Mouse (Mus musculus) C2C12 (cell line): ENCODE results near the gene Gadl1. TPM values are rescaled to one million over a fixed set of nuclear protein-coding genes. Genes with fewer than 3 reads are reported as not detected.
"Not testable (repeated sequence)": the region's sequence is repeated elsewhere in the genome, so short reads cannot be mapped to it uniquely, and the experiment has no call there.

Experiments
- H3K27me3 ChIP-seq: one replicate; pipeline ENCODE4 v1.6.1; 2011; ENCODE audit not compliant: control insufficient read depth, insufficient read depth, insufficient read length
- H3K36me3 ChIP-seq: one replicate; pipeline ENCODE4 v1.6.1; 2011; ENCODE audit not compliant: control insufficient read depth, insufficient read depth
- H3K4me3 ChIP-seq: one replicate; pipeline ENCODE4 v1.5.1; 2011; ENCODE audit warnings: mild to moderate bottlenecking, control low read depth; ENCODE audit not compliant: poor library complexity, insufficient read depth, severe bottlenecking
- H3K79me2 ChIP-seq: one replicate; pipeline ENCODE4 v1.6.1; 2011; ENCODE audit not compliant: control insufficient read depth, insufficient read depth
- H3K79me3 ChIP-seq: one replicate; pipeline ENCODE4 v1.6.1; 2011; ENCODE audit warnings: low read depth, control low read depth
- H3ac ChIP-seq: one replicate; pipeline ENCODE3; 2011; ENCODE audit warnings: low read depth; ENCODE audit not compliant: control insufficient read depth, insufficient read length
- CEBPB ChIP-seq: IDR thresholded peaks from one replicate; pipeline ENCODE4 v1.6.1; 2011; ENCODE audit warnings: low read depth, mild to moderate bottlenecking, control low read depth, moderate library complexity
- CTCF ChIP-seq: IDR thresholded peaks from one replicate; pipeline ENCODE4 v1.5.1; 2011; ENCODE audit not compliant: control insufficient read depth, insufficient read depth, insufficient read length
- FOSL1 ChIP-seq: IDR thresholded peaks from one replicate; pipeline ENCODE4 v1.8.0; 2011; ENCODE audit warnings: mild to moderate bottlenecking, low read length; ENCODE audit not compliant: poor library complexity, insufficient read depth, severe bottlenecking
- MAX ChIP-seq: IDR thresholded peaks from one replicate; pipeline ENCODE4 v1.6.1; 2011; ENCODE audit warnings: mild to moderate bottlenecking, control low read depth
- MYOD1 ChIP-seq: IDR thresholded peaks from one replicate; pipeline ENCODE4 v1.6.1; 2011; ENCODE audit warnings: low read depth; ENCODE audit not compliant: control insufficient read depth, insufficient read length
- MYOG ChIP-seq: IDR thresholded peaks from one replicate; pipeline ENCODE4 v1.6.1; 2011; ENCODE audit not compliant: control insufficient read depth, insufficient read length; ENCODE audit errors: extremely low read depth
- USF1 ChIP-seq: IDR thresholded peaks from one replicate; pipeline ENCODE4 v1.6.1; 2011; ENCODE audit warnings: low read depth, mild to moderate bottlenecking, control low read depth, moderate library complexity
- polyA plus RNA-seq: library from polyadenylated mRNA; unstranded; fragments of >200 nt; fragmentation: generic; extraction: Trizol; gene quantifications from one replicate; pipeline ENCODE4 v1.2.1, GENCODE M21; 2012; ENCODE audit warnings: missing spikeins

Gadl1 gene
- polyA plus RNA-seq, 1 experiment = 0.89 TPM

- Histone ChIP-seq H3K36me3 (no peaks in the 10 kb centered on the region), H3ac (no peak overlapping the region), H3K4me3 (no peak overlapping the region), H3K79me3 (no peaks in the 10 kb centered on the region), H3K27me3 (no peaks in the 10 kb centered on the region), H3K79me2 (no peaks in the 10 kb centered on the region)
- no peak for TF ChIP-seq MAX
- no peak for TF ChIP-seq CTCF
- TF ChIP-seq MYOG = no peak
- TF ChIP-seq USF1 = no peak
- no peak for TF ChIP-seq FOSL1
- no peak for TF ChIP-seq CEBPB
- TF ChIP-seq MYOD1 = no peak
Measured at GRCm38 (mm10) chr9:116029076-116029475, 119.8 kb downstream of the Gadl1 start.

GRCm38 (mm10) chr9:116032711-116033110, 123.5 kb downstream of the Gadl1 start:
- H3ac ChIP-seq = no peak overlapping the region

GRCm38 (mm10) chr9:116038275-116038674, 129.0 kb downstream of the Gadl1 start:
- no peaks in the 10 kb centered on the region for H3K27me3 ChIP-seq
- no peak overlapping the region for H3K4me3 ChIP-seq
- H3ac ChIP-seq = no peak overlapping the region
- TF ChIP-seq MYOD1 (no peak), MYOG (no peak), MAX (no peak), CTCF (no peak)
- no peaks in the 10 kb centered on the region for H3K79me3 ChIP-seq
- H3K79me2 ChIP-seq = no peaks in the 10 kb centered on the region
- H3K36me3 ChIP-seq = no peaks in the 10 kb centered on the region

More at GRCm38 (mm10) chr9:116032711-116033110, 123.5 kb downstream of the Gadl1 start:
- Histone ChIP-seq H3K79me3 (no peaks in the 10 kb centered on the region), H3K79me2 (no peaks in the 10 kb centered on the region), H3K36me3 (no peaks in the 10 kb centered on the region), H3K4me3 (no peak overlapping the region), H3K27me3 (no peaks in the 10 kb centered on the region)
- TF ChIP-seq MYOG = no peak

GRCm38 (mm10) chr9:116039981-116040380, 130.7 kb downstream of the Gadl1 start:
- H3K27me3 ChIP-seq = no peaks in the 10 kb centered on the region
- H3ac ChIP-seq = no peak overlapping the region
- TF ChIP-seq CTCF (no peak), USF1 (no peak), MYOG (no peak), MYOD1 (no peak), FOSL1 (no peak), MAX (no peak), CEBPB (no peak)
- H3K4me3 ChIP-seq = no peak overlapping the region
- no peaks in the 10 kb centered on the region for H3K36me3 ChIP-seq
- H3K79me3 ChIP-seq = no peaks in the 10 kb centered on the region
- no peaks in the 10 kb centered on the region for H3K79me2 ChIP-seq

GRCm38 (mm10) chr9:116040852-116041251, 131.6 kb downstream of the Gadl1 start:
- H3K27me3 ChIP-seq, H3K79me3 ChIP-seq, H3ac ChIP-seq, H3K4me3 ChIP-seq, H3K79me2 ChIP-seq, H3K36me3 ChIP-seq: not testable (repeated sequence)

GRCm38 (mm10) chr9:116041369-116041768, 132.1 kb downstream of the Gadl1 start:
- Histone ChIP-seq H3K79me2 (no peaks in the 10 kb centered on the region), H3K4me3 (no peak overlapping the region), H3K36me3 (no peaks in the 10 kb centered on the region), H3K79me3 (no peaks in the 10 kb centered on the region), H3K27me3 (no peaks in the 10 kb centered on the region), H3ac (no peak overlapping the region)
- TF ChIP-seq USF1 = no peak
- no peak for TF ChIP-seq MYOG
- TF ChIP-seq MYOD1 = no peak

- peak; percentile 51 for TF ChIP-seq CTCF
- TF ChIP-seq CEBPB = no peak
- H3K36me3 ChIP-seq = no peaks in the 10 kb centered on the region
- no peaks in the 10 kb centered on the region for H3K79me2 ChIP-seq
- H3ac ChIP-seq = no peak overlapping the region
- H3K79me3 ChIP-seq = no peaks in the 10 kb centered on the region
- H3K27me3 ChIP-seq = no peaks in the 10 kb centered on the region
- no peak overlapping the region for H3K4me3 ChIP-seq
Measured at GRCm38 (mm10) chr9:116041787-116042186, 132.5 kb downstream of the Gadl1 start.
